Mouse (Mus musculus): ENCODE data around the gene Tiparp. TPM values are rescaled to one million over a fixed set of nuclear protein-coding genes. Genes with fewer than 3 reads are reported as not detected.

The Tiparp gene
- polyA plus RNA-seq, 1 experiment: 6.6 TPM

DNA sequence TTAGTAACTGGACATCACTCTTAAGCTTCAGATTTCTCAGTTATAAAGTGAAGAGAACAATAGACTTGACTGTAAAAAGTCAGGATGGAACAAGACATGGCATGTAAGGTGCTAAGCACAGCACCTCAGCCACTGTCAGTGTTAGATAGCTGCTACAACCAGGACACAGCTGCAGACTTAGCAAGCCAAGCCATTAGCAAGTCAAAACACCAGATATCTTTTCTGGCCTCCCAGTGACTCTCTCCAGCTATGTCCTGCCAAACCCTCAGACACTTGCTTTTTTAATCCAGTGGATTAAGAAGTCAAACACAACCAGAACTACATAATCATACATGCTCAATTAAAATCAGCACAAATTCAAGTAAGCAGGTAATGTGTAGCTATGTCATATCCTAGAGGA, 41.7 kb downstream of the Tiparp start:
- no peak for TF ChIP-seq POLR2A (IDR thresholded peaks at IDR 0.05; ENCODE audit: control insufficient read depth, extremely low read depth, insufficient read depth, low read length, poor library complexity)
- H3K4me1 ChIP-seq (replicated peaks; ENCODE audit: control insufficient read depth, insufficient read depth, low read length): peaks cover 17% of the 10 kb centered on the region
- no peak for DNase-seq
- H3K4me3 ChIP-seq (ENCODE audit: control insufficient read depth, insufficient read depth, low read length): no peak overlapping the region
- no peaks in the 10 kb centered on the region for H3K36me3 ChIP-seq (ENCODE audit: control insufficient read depth, insufficient read depth, low read length)
- H3K27me3 ChIP-seq (ENCODE audit: control insufficient read depth, insufficient read depth, low read length): no peaks in the 10 kb centered on the region
- H3K27ac ChIP-seq (ENCODE audit: control insufficient read depth, insufficient read depth, low read length): no peak overlapping the region

DNA sequence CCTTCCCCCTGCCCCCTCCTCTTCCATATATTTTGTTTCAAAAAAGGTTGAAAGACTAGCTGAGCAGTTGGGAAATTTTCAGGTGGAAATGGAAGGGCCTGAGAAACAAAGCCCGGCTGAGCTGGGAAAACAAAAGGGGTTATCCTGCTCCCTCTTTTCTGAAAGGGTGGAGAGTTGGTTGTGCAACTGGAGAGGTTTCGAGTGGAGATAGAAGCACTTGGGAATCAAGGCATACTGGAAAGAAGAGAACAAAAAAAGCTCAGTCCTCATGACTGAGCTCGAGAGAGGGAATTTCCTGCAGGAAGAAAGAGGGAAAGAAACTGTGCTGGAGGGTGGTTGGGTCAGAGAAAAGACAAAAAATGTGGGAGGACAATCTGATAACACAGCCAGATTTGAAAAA, 45.3 kb downstream of the Tiparp start:
- Histone ChIP-seq H3K36me3 (ENCODE audit: control insufficient read depth, insufficient read depth, low read length) (no peaks in the 10 kb centered on the region), H3K27me3 (ENCODE audit: control insufficient read depth, insufficient read depth, low read length) (no peaks in the 10 kb centered on the region), H3K27ac (ENCODE audit: control insufficient read depth, insufficient read depth, low read length) (peak overlapping the region; percentile 50), H3K4me3 (ENCODE audit: control insufficient read depth, insufficient read depth, low read length) (no peak overlapping the region), H3K4me1 (replicated peaks; ENCODE audit: control insufficient read depth, insufficient read depth, low read length) (peaks cover 17% of the 10 kb centered on the region)
- no peak for DNase-seq
- TF ChIP-seq CTCF (IDR thresholded peaks at IDR 0.05; ENCODE audit: borderline replicate concordance, control insufficient read depth, extremely low read depth, insufficient read depth, low read length, poor library complexity) (no peak), POLR2A (IDR thresholded peaks at IDR 0.05; ENCODE audit: control insufficient read depth, extremely low read depth, insufficient read depth, low read length, poor library complexity) (no peak)
- 85% methylated on average over 3 of the region's 3 CpGs for WGBS

DNA sequence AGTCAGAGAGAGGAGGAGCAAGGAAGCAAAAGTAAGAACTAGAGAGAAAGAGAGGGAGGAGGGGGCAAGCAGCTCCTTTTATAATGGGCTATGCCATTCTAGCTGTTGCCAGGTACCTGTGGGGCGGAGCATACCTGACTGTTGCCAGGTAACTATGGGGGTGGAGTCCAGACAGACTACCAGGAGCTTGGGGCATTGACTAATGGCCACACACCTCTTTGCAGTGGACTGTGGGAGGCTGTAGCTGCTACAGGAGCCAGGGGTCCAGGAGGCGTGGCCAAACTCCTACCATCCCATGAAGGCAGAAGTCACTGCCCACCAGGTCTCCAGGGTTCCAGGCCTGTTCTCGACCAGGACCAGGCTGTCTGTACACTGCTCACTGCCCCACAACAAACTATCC, 49.4 kb downstream of the Tiparp start:
- WGBS: 96% methylated on average over 3 of the region's 3 CpGs
- no peaks in the 10 kb centered on the region for H3K27me3 ChIP-seq (ENCODE audit: control insufficient read depth, insufficient read depth, low read length)
- no peak overlapping the region for H3K4me3 ChIP-seq (ENCODE audit: control insufficient read depth, insufficient read depth, low read length)
- H3K4me1 ChIP-seq (replicated peaks; ENCODE audit: control insufficient read depth, insufficient read depth, low read length): peaks cover 7% of the 10 kb centered on the region
- DNase-seq: no peak
- TF ChIP-seq CTCF (IDR thresholded peaks at IDR 0.05; ENCODE audit: borderline replicate concordance, control insufficient read depth, extremely low read depth, insufficient read depth, low read length, poor library complexity) (no peak), POLR2A (IDR thresholded peaks at IDR 0.05; ENCODE audit: control insufficient read depth, extremely low read depth, insufficient read depth, low read length, poor library complexity) (no peak)
- no peak overlapping the region for H3K27ac ChIP-seq (ENCODE audit: control insufficient read depth, insufficient read depth, low read length)
- H3K36me3 ChIP-seq (ENCODE audit: control insufficient read depth, insufficient read depth, low read length): no peaks in the 10 kb centered on the region

DNA sequence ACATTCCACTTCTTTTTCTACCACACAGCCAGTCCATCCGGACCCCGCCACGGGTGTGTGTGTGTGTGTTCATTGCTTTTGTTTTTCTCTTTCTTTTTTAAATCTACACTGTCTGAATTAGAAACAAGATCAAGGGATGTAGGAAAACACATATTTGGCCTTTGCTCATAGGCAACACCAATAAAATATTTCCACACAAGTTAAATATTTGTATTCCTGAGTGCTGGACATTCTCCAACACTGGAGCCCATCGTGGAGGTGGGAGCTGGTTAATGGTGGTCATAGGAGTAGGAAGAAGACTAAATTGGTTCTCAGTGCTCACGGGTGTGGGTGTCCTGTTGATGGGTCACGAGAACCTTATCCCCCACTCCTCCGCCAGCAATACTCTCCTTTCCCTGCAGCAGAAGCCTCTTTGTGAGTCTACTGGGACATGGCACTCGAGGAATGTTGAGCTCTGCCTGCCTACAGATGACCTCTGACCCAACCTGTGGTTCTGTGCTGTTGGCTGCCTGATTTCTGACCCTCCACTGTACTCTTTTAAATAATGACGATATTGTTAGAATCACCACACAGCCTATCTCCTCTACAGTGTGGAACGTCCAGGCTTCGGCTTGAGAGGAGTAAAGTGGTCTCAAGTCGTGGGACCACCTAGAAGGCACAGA, 51.2 kb downstream of the Tiparp start:
- Histone ChIP-seq H3K27ac (ENCODE audit: control insufficient read depth, insufficient read depth, low read length) (no peak overlapping the region), H3K36me3 (ENCODE audit: control insufficient read depth, insufficient read depth, low read length) (no peaks in the 10 kb centered on the region), H3K4me1 (replicated peaks; ENCODE audit: control insufficient read depth, insufficient read depth, low read length) (0 out of 2 replicates have a peak, but pooled peaks cover 2% of the 10 kb centered on the region), H3K27me3 (ENCODE audit: control insufficient read depth, insufficient read depth, low read length) (no peaks in the 10 kb centered on the region), H3K4me3 (ENCODE audit: control insufficient read depth, insufficient read depth, low read length) (no peak overlapping the region)
- 93% methylated on average over 12 of the region's 12 CpGs for WGBS
- TF ChIP-seq POLR2A (IDR thresholded peaks at IDR 0.05; ENCODE audit: control insufficient read depth, extremely low read depth, insufficient read depth, low read length, poor library complexity) (no peak), CTCF (IDR thresholded peaks at IDR 0.05; ENCODE audit: borderline replicate concordance, control insufficient read depth, extremely low read depth, insufficient read depth, low read length, poor library complexity) (no peak)
- DNase-seq: no peak

DNA sequence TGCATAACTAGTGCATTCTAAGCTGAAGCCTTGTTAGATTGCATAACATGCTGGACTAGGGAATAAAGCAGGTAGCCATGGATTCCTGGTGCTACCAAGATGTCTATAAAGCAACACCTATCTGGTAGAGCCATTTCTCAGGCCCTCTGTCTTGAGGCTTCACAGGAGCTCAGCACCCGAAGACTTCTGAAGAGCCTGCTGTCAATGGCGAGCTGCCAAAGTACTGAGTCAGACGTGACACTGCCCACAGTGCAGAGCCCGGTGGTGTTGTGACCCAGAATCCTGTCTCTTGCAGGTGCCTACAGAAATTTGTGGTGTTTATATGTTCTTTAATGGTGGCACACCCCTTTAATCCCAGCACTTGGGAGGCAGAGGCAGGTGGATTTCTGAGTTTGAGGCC, 53.4 kb downstream of the Tiparp start:
- 13% methylated on average over 4 of the region's 4 CpGs for WGBS
- H3K27me3 ChIP-seq (ENCODE audit: control insufficient read depth, insufficient read depth, low read length): no peaks in the 10 kb centered on the region
- no peak overlapping the region for H3K27ac ChIP-seq (ENCODE audit: control insufficient read depth, insufficient read depth, low read length)

DNA sequence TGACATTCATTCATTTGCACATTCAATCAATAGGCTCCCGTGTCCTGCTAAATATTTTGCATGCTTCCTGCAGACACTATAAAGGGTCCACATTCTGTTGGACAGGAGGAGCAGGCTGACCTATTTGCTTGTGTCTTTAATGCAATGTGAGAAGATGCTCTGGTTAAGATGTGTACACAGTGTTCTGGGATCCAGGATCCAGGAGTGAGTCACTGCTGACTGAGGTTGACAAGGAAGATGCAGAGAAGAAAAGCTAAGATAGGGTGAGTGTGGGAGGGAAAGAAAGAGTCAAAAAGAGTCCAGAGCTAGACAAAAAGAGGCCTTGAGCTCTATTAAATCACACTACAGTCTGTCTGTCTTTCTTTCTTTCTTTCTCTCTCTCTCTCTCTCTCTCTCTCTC, 56.1 kb downstream of the Tiparp start:
- Histone ChIP-seq H3K27me3 (ENCODE audit: control insufficient read depth, insufficient read depth, low read length) (no peaks in the 10 kb centered on the region), H3K4me1 (replicated peaks; ENCODE audit: control insufficient read depth, insufficient read depth, low read length) (peaks cover 7% of the 10 kb centered on the region), H3K36me3 (ENCODE audit: control insufficient read depth, insufficient read depth, low read length) (no peaks in the 10 kb centered on the region), H3K4me3 (ENCODE audit: control insufficient read depth, insufficient read depth, low read length) (no peak overlapping the region), H3K27ac (ENCODE audit: control insufficient read depth, insufficient read depth, low read length) (no peak overlapping the region)
- DNase-seq: no peak
- WGBS: 96% methylated on average over 1 of the region's 1 CpGs
- no peak for TF ChIP-seq POLR2A (IDR thresholded peaks at IDR 0.05; ENCODE audit: control insufficient read depth, extremely low read depth, insufficient read depth, low read length, poor library complexity)
- no peak for TF ChIP-seq CTCF (IDR thresholded peaks at IDR 0.05; ENCODE audit: borderline replicate concordance, control insufficient read depth, extremely low read depth, insufficient read depth, low read length, poor library complexity)

More for the DNA sequence above, 53.4 kb downstream of the Tiparp start:
- H3K4me1 ChIP-seq (replicated peaks; ENCODE audit: control insufficient read depth, insufficient read depth, low read length): peaks cover 5% of the 10 kb centered on the region
- TF ChIP-seq POLR2A (IDR thresholded peaks at IDR 0.05; ENCODE audit: control insufficient read depth, extremely low read depth, insufficient read depth, low read length, poor library complexity): no peak
- no peak for TF ChIP-seq CTCF (IDR thresholded peaks at IDR 0.05; ENCODE audit: borderline replicate concordance, control insufficient read depth, extremely low read depth, insufficient read depth, low read length, poor library complexity)
- DNase-seq: no peak
- no peaks in the 10 kb centered on the region for H3K36me3 ChIP-seq (ENCODE audit: control insufficient read depth, insufficient read depth, low read length)
- H3K4me3 ChIP-seq (ENCODE audit: control insufficient read depth, insufficient read depth, low read length): no peak overlapping the region

DNA sequence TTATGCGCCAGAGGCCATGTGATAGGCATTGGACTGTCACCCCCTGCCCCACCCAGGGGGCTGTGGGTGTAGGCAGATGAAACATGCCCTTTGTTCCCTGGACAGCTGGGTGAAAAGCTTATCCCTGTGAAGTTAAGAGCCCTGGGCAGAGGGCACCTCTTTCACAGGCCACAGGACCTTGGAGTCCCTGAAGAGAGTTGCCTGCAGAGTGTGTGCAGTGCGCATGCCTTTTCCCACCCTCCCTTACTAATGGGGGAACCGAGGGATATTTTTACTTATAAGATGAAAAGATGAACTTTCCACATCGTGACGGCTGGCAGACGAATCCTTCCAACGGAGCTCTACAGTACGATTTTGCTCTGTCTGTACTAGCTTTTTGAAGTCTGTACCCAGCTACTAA, 57.1 kb downstream of the Tiparp start:
- Histone ChIP-seq H3K4me3 (ENCODE audit: control insufficient read depth, insufficient read depth, low read length) (no peak overlapping the region), H3K27me3 (ENCODE audit: control insufficient read depth, insufficient read depth, low read length) (no peaks in the 10 kb centered on the region), H3K4me1 (replicated peaks; ENCODE audit: control insufficient read depth, insufficient read depth, low read length) (peaks cover 7% of the 10 kb centered on the region), H3K36me3 (ENCODE audit: control insufficient read depth, insufficient read depth, low read length) (no peaks in the 10 kb centered on the region), H3K27ac (ENCODE audit: control insufficient read depth, insufficient read depth, low read length) (no peak overlapping the region)
- 91% methylated on average over 8 of the region's 8 CpGs for WGBS
- DNase-seq: no peak
- TF ChIP-seq CTCF (IDR thresholded peaks at IDR 0.05; ENCODE audit: borderline replicate concordance, control insufficient read depth, extremely low read depth, insufficient read depth, low read length, poor library complexity) (no peak), POLR2A (IDR thresholded peaks at IDR 0.05; ENCODE audit: control insufficient read depth, extremely low read depth, insufficient read depth, low read length, poor library complexity) (no peak)

Data from thymus, adult 2 months (tissue).